Mouse (Mus musculus) hindbrain, embryonic 15.5 days (tissue): Measurements from ENCODE around the gene Ak2. TPM values are rescaled to one million over a fixed set of nuclear protein-coding genes. Genes with fewer than 3 reads are reported as not detected.

Experiments
- ATAC-seq: fragments of 200-750 bp; cut with Nextera tagmentation; 2 replicates; pipeline ENCODE4 v1.8.0; 2017; ENCODE audit warnings: low read depth, moderate number of reproducible peaks, moderate TSS enrichment; ENCODE audit not compliant: low FRiP score
- H3K27ac ChIP-seq: fragments of 300-500 bp; sonication (generic); replicated peaks from 2 replicates; pipeline ENCODE4 v1.5.1; 2015; ENCODE audit warnings: mild to moderate bottlenecking, inconsistent platforms
- H3K27me3 ChIP-seq: fragments of 300-500 bp; sonication (generic); 2 replicates; pipeline ENCODE4 v1.6.1; 2015; ENCODE audit warnings: control low read depth, inconsistent platforms
- H3K36me3 ChIP-seq: fragments of 300-500 bp; sonication (generic); 2 replicates; pipeline ENCODE4 v1.6.1; 2015; ENCODE audit warnings: control low read depth, inconsistent platforms
- H3K4me1 ChIP-seq: fragments of 300-500 bp; sonication (generic); replicated peaks from 2 replicates; pipeline ENCODE4 v1.6.1; 2015; ENCODE audit warnings: control low read depth, inconsistent platforms
- H3K4me2 ChIP-seq: fragments of 300-500 bp; sonication (generic); 2 replicates; pipeline ENCODE4 v1.6.1; 2015; ENCODE audit warnings: moderate library complexity, mild to moderate bottlenecking, inconsistent platforms
- H3K4me3 ChIP-seq: fragments of 300-500 bp; sonication (generic); 2 replicates; pipeline ENCODE4 v1.5.1; 2015; ENCODE audit warnings: mild to moderate bottlenecking, inconsistent platforms
- H3K9ac ChIP-seq: fragments of 300-500 bp; sonication (generic); 2 replicates; pipeline ENCODE4 v1.6.1; 2015; ENCODE audit warnings: inconsistent platforms
- H3K9me3 ChIP-seq: fragments of 300-500 bp; sonication (generic); 2 replicates; pipeline ENCODE4 v1.6.1; 2016; ENCODE audit warnings: control low read depth, inconsistent platforms
- WGBS: fragments of 180-500 bp; shearing (Covaris S2); methylation state at CpG from one replicate; pipeline ENCODE4 v1.1.7; 2015; 5-methylcytosine and 5-hydroxymethylcytosine counted together
- polyA plus RNA-seq: library from polyadenylated mRNA; unstranded; fragments of >200 nt; fragmentation: Nextera tagmentation; extraction: Ambion mirVana; gene quantifications from 2 replicates; pipeline ENCODE4 v1.2.1, GENCODE M21; 2015

Gene Ak2
- polyA plus RNA-seq, 1 experiment from 2014 or later, result 84.8 TPM

GRCm38 (mm10) chr4:129055562-129055961 lies 63.8 kb downstream of the Ak2 start:
- Histone ChIP-seq H3K27ac (no peak overlapping the region), H3K27me3 (no peaks in the 10 kb centered on the region), H3K4me1 (peaks cover 16% of the 10 kb centered on the region), H3K9ac (no peak overlapping the region), H3K4me3 (no peak overlapping the region), H3K36me3 (no peaks in the 10 kb centered on the region), H3K4me2 (no peak overlapping the region), H3K9me3 (no peaks in the 10 kb centered on the region)
- WGBS, result 89% methylated on average over 5 of the region's 5 CpGs
- no peak for ATAC-seq

GRCm38 (mm10) chr4:129057533-129058206 lies 65.9 kb downstream of the Ak2 start:
- no peaks in the 10 kb centered on the region for H3K9me3 ChIP-seq
- ATAC-seq, result peak; percentile 95
- H3K27ac ChIP-seq, result peak overlapping the region; percentile 95
- H3K4me3 ChIP-seq, result peak overlapping the region; percentile 64
- WGBS, result 5% methylated on average over 34 of the region's 44 CpGs
- peak overlapping the region; percentile 72 for H3K4me2 ChIP-seq
- peak overlapping the region; percentile 83 for H3K9ac ChIP-seq
- H3K4me1 ChIP-seq, result peaks cover 24% of the 10 kb centered on the region
- H3K36me3 ChIP-seq, result no peaks in the 10 kb centered on the region
- no peaks in the 10 kb centered on the region for H3K27me3 ChIP-seq

- H3K9me3 ChIP-seq, result no peaks in the 10 kb centered on the region
- no peaks in the 10 kb centered on the region for H3K36me3 ChIP-seq
- ATAC-seq, result peak; percentile 49
- peak within 1 kb of the TSS; percentile 64 for H3K4me3 ChIP-seq
- H3K27me3 ChIP-seq, result no peaks in the 10 kb centered on the region
- peak within 1 kb of the TSS; percentile 83 for H3K9ac ChIP-seq
- 1% methylated on average over 70 of the region's 107 CpGs for WGBS
- peaks cover 24% of the 10 kb centered on the region for H3K4me1 ChIP-seq
- H3K27ac ChIP-seq, result peak within 1 kb of the TSS; percentile 95
- H3K4me2 ChIP-seq, result peak within 1 kb of the TSS; percentile 72
Observed at GRCm38 (mm10) chr4:129058207-129059092, 66.7 kb downstream of the Ak2 start, which contains the start of gene Rnf19b. Gene Rnf19b (plus strand): TSS chr4:129058271.

- WGBS, result 2% methylated on average over 13 of the region's 13 CpGs
- peak overlapping the region; percentile 64 for H3K4me3 ChIP-seq
- H3K9me3 ChIP-seq, result no peaks in the 10 kb centered on the region
- peak overlapping the region; percentile 95 for H3K27ac ChIP-seq
- H3K9ac ChIP-seq, result peak overlapping the region; percentile 83
- H3K27me3 ChIP-seq, result no peaks in the 10 kb centered on the region
- peak overlapping the region; percentile 72 for H3K4me2 ChIP-seq
- ATAC-seq, result no peak
- H3K36me3 ChIP-seq, result no peaks in the 10 kb centered on the region
- H3K4me1 ChIP-seq, result peaks cover 24% of the 10 kb centered on the region
Observed at GRCm38 (mm10) chr4:129059125-129059551, 67.4 kb downstream of the Ak2 start.

GRCm38 (mm10) chr4:129059922-129060321 lies 68.2 kb downstream of the Ak2 start:
- no peaks in the 10 kb centered on the region for H3K27me3 ChIP-seq
- H3K36me3 ChIP-seq, result no peaks in the 10 kb centered on the region
- peak overlapping the region; percentile 83 for H3K9ac ChIP-seq
- whole genome bisulfite sequencing, result 61% methylated on average over 4 of the region's 4 CpGs
- no peak overlapping the region for H3K27ac ChIP-seq
- H3K4me3 ChIP-seq, result peak overlapping the region; percentile 64
- peak overlapping the region; percentile 72 for H3K4me2 ChIP-seq
- H3K9me3 ChIP-seq, result no peaks in the 10 kb centered on the region
- H3K4me1 ChIP-seq, result peaks cover 24% of the 10 kb centered on the region
- ATAC-seq, result no peak

Other genes with a start within 250 kb of the Ak2 start
- gene A3galt2, start 236.6 kb upstream of the Ak2 start, polyA plus RNA-seq, result 0.18 and 0.24 TPM in 2 replicates
- gene Zfp362, start 185.9 kb upstream of the Ak2 start, polyA plus RNA-seq, result 33.6 and 36.7 TPM in 2 replicates
- gene Trim62, start 108.4 kb upstream of the Ak2 start, polyA plus RNA-seq, result 24.6 and 28.4 TPM in 2 replicates
- gene Azin2, start 29.5 kb upstream of the Ak2 start, polyA plus RNA-seq, result 17.3 and 21.9 TPM in 2 replicates
- 32.2 and 34.6 TPM in 2 replicates for gene Rnf19b, start 66.3 kb downstream of the Ak2 start, polyA plus RNA-seq
- 0.14 TPM in 1 of 2 replicates, not detected in the other for gene Tmem54, start 113.6 kb downstream of the Ak2 start, polyA plus RNA-seq
- 110 and 133 TPM in 2 replicates for gene Hpca, start 130.1 kb downstream of the Ak2 start, polyA plus RNA-seq
- gene Fndc5, start 145.0 kb downstream of the Ak2 start, polyA plus RNA-seq, result 12.5 and 15.0 TPM in 2 replicates
- 19.6 and 20.5 TPM in 2 replicates for gene S100pbp, start 197.8 kb downstream of the Ak2 start, polyA plus RNA-seq
- 102 and 111 TPM in 2 replicates for gene Yars, start 197.8 kb downstream of the Ak2 start, polyA plus RNA-seq